Mouse (Mus musculus) cerebellum, postnatal 10 days (tissue): ENCODE measurements around the gene Uqcc1.
"Not testable (repeated sequence)": the region's sequence is repeated elsewhere in the genome, so short reads cannot be mapped to it uniquely, and the experiment has no call there.

Source experiments
- DNase-seq, 2 experiments: peaks; one replicate each; pipeline ENCODE4 v3.0.0; 2021; ENCODE audit warnings: mixed read lengths in 2 of 2

Uqcc1 gene

DNA sequence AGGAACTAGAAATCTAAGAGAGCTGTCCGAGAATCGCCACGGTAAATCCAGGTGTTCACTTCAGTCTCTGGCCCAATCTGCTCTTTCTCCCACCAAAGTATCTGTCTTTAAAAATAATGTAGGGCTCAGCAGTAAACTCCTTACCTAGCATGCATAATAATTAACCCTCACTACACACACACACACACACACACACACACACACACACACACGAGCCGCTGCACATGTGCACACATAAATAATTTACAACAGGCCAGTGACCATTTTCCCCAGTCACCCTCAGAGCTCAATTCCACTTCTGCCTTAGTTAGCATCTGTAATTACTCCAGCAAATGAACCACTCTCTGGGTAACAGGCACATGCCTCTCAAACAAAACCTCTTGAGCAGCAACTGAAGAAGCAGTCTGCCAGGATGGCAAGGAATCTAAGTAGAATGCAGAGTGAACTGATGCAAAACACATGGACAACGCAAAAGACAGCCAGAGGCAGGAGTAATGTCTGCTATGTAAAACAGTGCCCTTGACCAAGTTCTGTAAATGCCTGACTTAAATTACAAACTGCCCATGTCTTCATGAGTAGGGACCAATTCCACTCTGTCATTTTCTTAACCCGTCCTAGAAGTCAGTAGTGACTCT is 1.3 kb downstream of the Uqcc1 start:
- no peak for DNase-seq

DNA sequence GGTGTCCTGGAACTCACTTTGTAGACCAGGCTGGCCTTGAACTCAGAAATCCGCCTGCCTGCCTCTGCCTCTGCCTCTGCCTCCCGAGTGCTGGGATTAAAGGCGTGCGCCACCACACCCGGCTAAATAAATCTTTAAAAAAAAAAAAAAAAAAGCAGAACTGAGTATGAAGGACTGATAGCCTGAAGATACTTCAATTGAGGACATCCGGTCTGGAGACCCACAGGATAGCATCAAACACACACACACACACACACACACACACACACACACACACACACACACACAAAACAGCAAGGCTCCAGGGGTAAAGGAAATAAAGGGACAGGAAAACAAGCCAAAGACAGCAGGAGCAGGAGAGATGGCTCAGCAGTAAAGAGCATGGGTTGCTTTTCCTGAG is 4.9 kb downstream of the Uqcc1 start:
- DNase-seq, result not testable (repeated sequence)

DNA sequence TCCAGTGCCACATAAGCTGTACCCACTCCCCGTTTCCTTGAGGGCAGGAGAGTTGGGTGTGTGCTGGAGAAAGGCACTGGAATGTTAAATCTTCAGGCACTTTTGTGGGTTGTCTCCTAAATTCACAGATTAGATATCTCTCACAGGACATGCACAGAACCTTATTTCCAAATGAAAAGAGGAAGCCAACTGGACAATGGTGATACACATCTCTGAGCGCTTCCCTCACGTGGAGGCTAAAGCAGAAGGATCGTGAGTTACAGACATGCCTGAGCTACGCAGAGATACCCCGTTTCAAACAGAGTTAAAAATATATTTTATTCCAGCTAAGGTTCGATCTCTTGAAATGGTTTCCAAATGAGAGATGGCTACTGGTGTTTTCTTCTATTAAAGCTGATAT is 7.0 kb downstream of the Uqcc1 start:
- DNase-seq, result no peak

DNA sequence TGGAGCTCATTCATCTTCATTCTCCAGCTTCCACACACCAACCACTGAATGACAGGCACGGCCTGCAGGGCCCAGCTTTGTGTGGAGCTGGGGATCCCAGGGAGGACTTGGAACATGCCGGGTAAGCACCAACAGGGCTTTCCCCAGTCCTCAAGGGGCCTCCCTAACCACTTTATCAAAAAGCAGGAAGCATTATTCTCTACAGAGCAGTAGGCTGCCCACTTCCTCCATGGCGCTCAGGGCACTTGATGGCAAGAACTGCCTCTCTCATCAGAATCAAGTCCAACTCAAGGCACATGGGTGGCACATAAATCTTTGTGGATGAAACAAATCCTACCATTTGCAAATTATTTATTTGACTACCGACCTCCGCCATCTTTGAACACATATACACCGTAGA is 15.4 kb downstream of the Uqcc1 start:
- DNase-seq, result no peak

DNA sequence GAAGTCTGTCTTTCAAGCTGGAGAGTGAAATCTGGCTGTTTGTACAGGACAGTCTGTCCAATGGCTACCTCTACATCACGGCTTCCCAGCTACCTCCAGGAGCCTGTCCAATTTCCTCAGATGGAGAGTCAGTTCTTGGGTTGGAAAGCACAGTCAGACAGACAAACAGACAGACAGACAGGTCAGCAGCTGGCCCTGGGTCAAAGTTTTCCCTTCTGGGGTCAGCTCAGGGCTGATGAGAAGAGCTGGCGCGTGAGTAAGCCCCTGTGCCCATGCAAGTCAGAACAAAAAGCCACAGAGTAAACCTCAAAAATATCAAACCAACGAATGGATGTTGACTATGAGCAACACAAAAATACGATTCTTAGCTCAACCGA is 26.5 kb downstream of the Uqcc1 start:
- DNase-seq, result peak; percentile 66 to 71

DNA sequence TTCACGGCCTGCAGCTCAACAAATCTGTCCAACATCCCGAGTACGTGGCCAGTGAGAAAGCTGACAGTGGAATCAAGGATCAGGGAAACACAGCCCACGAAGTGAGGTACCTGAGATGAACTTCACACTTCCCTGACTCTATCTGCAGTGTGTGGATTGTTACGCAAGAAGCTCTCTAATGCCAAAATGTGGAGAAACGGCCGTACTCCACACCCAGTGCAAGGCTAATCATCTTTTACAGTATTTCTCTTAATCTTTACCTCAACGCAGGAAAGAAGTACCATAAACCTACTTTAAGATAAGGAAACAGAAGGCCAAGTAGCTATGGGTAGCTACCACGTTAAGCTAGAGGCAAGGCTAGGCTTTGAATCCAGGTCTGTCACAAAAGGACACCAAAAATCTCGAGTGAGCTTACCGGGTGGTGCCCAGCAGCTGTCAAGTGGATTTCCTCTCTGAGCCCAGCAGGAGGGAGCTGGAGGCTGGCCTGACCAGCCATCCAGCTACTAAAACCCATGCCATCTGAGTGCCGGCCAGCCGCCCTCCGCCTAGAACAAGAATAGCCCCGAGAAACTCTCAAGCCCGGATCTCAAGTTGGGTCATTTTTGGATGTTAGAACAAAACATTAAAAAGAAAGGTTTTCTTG is 27.0 kb downstream of the Uqcc1 start:
- peak; percentile 89 to 91 for DNase-seq

DNA sequence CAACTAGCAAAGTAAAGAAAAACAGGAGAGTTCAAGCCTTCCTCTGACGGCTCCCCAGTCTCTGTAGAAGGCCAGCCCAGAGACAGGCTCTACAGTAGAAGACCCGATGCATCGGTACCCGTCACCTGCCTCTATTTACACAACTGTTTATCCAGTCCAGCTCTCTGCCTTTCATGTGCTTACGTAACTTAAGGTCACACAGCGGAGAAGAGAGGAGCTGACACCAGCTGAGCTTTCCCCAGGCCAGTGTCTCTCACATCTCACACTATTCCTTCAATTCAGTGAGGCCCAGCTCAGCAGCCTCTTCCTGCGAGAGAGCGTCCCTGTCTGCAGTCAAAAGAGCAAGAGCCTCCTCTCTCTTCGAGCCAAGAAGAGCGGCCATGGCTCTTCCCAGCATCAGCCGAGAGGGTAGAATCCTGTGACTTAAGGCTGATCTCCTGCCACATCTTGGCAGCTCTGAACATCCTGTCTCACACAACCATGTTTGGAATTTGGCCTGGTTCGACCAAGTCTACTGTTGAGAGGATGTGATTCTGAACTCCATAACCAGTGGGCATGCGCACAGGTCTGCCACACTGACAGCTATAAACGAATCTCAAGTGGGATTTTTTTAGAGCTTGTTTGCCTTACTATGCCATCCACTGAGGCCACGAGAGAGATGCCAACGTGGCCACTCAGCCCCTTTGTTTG is 34.9 kb downstream of the Uqcc1 start:
- DNase-seq, result no peak

DNA sequence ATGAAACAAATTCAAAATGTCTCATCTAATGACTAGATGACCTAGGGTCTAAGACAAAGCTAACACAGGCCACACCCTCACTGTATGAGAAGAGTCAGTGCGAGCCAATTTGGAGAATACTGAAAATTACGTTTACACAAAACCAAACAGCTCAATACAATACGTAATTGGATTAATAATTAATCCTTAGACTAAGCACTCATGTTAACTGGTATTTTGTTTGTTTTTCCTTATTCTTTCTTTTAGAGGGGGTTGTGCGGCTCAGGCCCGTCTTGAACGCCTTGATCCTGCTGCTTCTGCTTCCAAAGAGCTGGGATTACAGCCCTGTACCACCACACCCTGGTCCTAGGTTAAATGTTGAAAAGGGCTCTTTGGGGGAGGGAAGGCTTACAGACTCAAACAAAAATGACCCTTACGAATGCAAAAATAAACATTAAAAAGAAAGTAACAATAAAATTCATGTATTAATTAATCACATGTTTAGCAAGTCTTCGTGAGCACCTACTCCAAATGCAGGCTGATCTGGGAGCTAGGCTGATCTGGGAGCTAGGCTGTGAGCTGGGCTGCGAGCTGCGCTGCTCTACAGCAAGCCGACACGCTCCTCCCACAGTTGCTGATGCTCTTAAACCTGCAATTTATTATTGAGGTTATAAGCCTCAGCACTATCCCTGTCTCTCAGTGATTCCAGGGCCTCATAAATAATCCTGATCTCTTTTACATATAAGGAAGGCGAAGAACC is 35.6 kb downstream of the Uqcc1 start:
- DNase-seq, result no peak

DNA sequence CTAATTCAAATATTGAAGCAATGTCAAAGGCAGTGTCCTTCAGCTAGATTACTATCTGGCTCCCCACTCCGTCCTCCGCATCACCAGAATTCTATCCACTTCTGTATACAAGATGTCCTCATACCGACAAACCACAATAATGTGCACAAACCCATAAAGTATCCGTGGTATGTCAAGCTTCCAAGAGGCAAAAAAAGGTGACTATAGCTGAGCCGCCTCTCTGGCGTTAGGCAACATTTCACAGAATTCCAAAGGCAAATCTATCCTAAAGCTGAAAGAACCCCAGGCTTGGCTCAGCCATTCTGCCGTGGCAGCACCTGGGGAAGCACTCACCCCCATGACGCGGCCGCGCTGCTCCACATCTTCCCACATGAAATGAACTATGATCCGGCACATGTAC is 43.3 kb downstream of the Uqcc1 start:
- no peak for DNase-seq

DNA sequence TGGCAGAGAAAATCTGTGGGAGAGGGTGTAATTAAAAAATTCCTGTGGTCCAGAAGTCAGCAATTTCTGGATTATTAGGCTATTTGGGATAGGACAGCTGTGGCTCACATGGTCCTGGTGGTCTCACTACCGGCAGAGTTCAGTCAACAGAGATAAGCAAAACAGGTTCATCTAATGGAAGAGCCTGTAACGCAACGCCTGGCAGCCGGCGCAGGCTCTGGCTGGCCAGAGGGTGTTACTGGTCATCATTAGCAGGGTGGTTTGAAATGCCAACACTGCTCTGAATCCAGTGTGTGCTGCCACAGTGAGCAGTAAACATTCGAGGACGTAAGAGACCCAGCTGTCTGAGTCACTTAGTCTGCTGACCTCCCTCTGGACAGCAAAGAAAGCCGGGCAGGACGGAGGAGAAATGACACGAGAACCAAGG is 44.8 kb downstream of the Uqcc1 start:
- no peak for DNase-seq

DNA sequence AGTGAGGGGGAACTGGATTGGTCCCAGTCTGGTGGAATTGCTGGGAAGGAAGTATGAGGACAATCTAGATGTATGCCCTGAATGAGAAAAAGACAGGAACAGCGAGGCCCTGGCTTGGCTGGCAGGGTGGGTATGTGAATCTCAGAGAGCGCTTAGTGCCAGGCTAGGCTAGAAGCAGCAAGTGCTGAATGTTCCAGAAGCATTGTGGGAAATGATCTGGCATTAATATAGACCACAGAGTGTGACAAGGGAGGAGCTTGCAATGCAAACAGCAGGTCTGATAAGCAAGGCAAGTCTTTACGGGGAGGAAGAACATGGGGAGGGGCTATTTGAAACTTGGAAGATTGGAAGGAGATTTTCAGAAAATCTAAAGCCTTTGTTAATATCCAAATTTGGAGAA is 48.0 kb downstream of the Uqcc1 start:
- DNase-seq, result no peak

DNA sequence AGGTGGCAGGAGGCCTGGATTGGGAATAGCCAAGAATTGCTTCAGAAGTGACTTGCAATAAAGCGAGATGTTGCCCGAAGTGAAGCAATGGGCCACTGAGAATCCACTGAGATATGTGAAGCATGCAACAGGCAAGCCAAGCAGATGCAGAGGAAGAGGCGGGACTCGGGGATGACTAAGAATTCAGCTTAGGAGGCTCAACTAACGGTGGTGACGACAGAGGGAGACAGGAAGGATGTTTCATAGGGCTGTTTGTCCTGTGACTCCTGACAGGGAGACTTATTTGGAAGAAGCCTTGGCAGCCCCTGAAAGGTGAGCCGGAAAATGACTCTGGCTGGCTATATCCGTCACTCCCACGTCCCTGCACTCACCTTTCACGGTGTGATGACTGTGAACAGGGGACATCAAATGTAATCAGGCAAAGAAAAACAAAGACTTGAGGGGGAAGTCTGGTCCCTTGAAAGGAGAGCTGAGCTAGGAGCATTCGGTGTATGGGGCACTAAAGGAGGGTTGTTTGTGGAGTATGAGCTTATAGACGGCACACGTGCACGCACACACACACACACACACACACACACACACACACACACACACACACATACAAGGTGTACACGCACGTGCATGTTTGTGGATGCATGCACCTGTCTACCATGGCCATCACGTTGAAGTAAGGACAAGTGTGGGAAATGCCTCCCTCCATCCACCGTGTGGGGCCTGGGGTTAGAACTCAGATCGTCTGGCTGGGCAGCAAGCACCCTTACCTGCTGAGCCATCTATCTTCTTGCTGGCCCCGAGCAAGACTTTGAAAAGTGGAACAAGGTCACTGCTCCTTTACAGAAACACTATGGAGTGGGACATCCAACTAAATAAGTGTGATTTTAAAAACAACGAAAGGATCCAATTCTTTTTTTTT is 50.9 kb downstream of the Uqcc1 start:
- no peak for DNase-seq

DNA sequence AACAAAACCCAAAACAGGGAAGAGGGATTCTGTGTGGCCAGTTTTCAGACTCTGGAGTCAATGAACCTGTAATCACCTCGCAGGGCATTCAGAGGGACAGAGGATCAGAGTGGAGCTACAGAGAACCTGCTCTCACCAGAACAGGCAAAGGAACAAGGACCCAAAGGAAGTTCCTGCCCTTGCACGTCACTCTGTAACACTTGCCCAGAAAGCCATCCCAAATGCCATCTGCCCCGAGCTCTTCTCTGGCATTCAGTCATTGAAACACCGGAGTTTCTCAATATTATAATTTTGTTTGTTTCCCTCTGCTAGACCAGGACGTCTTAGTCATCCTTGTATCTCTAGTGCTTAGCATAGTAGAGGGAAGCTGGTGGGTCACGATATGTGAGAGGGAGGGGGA is 56.5 kb downstream of the Uqcc1 start:
- peak; percentile 36 to 42 for DNase-seq

DNA sequence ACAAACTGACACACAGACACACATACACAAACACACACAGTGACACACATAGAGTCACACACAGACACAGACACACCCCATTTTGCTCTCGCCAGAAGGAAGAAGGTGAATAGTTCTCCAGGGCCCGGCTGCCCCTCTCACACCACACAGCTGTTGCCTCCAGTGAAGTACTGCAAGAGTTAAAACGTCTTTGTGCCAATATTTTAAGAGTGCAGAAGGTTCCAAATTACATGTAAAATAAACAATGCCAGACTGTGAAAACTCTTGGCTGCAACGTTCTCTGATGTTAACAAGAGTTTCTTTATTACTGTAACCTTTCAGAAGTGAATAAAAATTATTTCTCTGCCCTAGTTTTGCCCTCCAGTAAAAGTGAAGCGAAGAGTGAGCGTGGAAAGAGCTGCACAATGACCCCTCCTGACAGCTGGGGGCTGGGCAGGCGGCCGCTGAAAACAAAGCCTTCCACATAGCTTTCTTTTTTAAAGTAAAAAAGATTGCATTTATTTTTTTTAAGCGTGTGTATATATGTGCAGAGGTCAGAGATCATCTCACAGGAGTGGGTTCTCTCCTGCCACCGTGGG is 57.1 kb downstream of the Uqcc1 start:
- DNase-seq, result peak; percentile 19 to 22

DNA sequence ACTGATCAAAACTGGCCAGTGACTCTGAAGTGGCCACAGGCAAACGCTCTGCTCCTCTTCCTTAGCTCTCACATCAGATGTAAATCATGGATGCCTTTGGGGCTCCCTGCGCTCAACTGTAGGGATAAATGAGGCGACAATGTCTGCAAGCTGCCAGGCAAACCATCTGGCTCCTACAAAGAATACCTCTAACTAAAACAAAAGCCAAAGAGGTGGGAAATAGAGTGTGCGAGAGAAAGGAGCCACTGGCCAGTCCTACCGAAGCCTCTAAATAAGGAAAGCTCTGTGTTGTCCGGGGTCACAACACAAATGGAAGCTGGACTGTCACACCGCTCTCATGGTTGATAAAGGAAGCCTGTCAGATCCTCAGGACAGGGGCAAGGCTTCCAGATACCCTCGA is 57.6 kb downstream of the Uqcc1 start:
- peak; percentile 36 to 50 for DNase-seq

DNA sequence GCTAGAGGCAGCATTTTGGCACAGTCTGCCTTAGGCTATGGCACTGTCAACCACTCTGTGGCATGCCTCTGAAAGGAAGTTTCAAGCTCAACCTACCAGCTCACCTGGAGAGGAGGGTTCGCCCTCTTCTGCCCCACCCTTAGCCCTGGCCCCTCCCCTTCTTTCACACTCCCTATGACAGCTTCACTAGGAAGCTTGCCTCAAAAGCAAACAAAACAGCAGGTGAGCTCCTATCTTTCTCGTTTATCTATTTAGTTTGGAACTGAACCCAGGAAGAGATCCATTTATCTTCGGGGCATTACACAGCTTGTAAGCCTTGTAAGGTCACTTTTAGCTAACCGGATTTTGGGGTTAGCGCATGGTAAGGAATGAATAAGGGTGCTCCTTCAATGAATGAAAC is 60.3 kb downstream of the Uqcc1 start:
- DNase-seq, result no peak

DNA sequence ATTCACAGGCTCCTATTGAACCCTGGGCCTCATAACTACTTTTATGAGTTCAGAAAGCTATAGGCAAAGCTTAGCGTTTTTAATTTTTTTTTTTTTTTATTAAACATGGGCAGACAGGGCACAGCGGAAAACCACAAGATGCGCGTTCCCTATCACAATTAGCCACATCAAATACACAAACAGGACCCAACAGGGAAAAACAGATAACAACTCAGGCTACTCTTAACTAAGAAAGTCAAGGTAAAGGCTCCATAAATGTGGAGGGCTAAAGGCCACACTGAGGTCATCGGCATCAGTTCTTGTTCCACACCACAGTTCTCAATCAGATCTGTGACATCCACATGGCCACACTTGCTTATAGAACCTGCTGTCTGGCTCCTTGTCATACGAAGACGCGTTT is 61.8 kb downstream of the Uqcc1 start:
- DNase-seq, result no peak

DNA sequence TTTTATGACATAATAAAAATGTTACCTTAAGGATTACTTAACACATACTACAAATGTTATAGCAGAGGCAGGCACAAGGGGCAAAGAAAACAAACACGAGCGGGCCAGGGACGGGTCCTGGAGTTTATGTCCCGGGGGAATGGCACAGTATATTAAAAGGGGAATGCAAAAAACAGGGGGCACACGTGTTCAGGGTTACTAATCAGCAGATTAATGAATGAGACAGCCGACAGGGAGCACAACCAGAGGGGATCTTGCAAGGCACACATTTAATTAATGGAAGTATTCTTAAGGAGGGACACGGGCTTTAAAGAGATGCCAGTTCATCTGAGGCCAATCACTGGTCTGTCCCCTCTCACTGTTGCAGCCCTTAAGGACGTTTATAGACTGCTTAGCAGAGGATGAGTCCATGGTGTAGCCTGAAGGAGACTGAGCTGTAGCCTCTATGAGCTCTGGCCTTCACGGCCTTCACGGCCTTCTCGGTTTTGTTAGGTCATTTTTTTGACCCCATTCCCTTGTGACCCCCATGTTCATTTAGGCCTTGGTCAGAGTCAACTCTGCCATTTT is 66.7 kb downstream of the Uqcc1 start:
- no peak for DNase-seq

DNA sequence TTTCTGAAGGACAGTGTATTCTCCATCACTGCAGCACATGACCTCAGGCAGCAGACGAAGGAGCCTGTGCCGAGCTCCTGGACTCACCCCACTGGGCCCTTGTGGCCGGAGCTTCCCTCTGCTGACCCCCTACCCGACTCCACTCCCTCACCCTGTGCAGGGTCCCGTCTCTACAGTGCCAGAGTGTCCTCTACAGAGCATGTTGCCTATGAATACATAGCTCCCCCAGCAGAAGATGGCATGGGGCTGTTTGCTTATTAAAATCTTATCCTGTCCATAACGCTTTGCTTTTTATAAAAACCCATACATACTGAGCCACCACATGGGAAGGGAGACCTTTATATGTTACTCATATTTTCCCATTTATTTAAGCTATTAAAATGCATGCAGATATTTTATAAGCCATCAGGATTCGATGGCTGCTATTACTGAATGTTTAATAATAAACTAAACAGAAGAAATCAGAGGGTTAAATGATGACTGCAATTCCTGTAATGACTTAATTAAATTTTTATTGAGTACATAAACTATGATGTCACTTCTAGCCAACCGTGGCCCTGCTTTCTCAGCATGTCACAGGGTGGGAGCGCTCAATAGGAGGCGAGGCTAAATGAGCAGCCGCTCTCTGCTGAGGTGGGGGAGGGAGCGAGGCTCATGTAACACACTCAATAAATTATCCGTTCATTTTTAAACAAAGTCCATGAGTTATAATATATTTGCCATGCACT is 67.4 kb downstream of the Uqcc1 start:
- peak; percentile 43 to 48 for DNase-seq

DNA sequence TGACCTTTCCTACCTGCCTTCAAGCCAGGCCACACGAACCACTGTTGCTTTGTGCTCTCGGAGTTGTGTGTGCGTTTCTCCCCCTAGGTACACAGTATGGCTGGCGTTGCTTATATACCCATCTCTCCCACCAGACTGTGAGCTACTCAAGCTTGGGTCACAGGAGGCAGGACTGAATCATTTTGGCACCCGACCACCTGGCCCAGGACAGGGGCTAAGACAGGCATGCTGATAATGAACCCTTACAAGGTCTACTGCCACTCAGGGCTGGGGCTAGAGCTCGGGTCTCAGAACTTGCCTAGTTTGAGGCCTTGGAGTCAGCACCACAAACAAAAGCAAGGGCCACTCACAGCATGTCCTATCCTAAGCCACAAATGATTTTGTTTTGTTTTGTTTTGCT is 68.5 kb downstream of the Uqcc1 start:
- DNase-seq, result peak in 1 of 2 experiments; percentile 22

DNA sequence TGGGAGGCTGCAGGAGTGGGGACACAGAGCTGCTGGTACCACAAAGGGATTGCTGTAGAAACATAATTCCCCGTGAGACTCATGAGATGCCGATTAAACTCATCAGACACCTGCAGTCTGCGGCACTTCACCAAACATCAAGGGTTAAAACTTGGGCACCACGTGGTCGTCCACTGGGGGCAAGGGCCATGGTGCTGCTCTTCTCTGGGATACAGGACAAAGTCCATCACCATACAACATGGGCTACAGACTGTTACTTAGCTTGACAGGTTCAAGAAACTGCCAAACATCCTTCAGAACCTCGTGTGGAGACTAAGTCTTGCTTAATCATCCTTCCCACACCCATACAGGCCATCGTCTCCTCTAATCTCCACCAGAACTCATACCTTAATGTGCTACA is 70.0 kb downstream of the Uqcc1 start:
- DNase-seq, result no peak
